Mouse (Mus musculus): ENCODE results near the gene Tmem82. TPM values are rescaled to one million over a fixed set of nuclear protein-coding genes. Genes with fewer than 3 reads are reported as not detected.
A peak's percentile ranks its signal among the peaks of the same experiment; 100 is the strongest.

Tmem82 gene
- polyA plus RNA-seq, 1 experiment from 2014 or later: 0.41 TPM

DNA sequence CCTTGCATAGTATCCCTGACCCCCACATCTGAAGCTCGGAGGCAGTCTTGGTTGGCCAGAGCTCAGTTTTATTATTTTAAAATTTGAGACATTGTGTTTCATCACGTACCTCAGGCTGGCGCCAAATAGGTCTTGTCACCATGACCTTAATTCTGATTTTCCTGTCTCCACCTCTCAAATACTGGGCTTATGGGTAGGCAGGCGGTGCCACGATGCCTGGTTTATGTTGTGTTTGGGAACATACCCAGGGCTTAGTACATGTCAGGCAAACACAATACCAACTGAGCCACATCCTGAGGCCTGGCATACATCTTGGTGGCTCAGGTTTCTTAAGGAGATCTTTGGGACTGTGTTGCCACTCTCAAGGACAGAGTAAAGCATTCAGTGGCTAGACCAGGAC, 4.1 kb upstream of the Tmem82 start:
- no peak for ATAC-seq (ENCODE audit: low FRiP score, low read depth)
- WGBS: 85% methylated on average over 5 of the region's 5 CpGs
- no peak overlapping the region for H3K27ac ChIP-seq (replicated peaks)

DNA sequence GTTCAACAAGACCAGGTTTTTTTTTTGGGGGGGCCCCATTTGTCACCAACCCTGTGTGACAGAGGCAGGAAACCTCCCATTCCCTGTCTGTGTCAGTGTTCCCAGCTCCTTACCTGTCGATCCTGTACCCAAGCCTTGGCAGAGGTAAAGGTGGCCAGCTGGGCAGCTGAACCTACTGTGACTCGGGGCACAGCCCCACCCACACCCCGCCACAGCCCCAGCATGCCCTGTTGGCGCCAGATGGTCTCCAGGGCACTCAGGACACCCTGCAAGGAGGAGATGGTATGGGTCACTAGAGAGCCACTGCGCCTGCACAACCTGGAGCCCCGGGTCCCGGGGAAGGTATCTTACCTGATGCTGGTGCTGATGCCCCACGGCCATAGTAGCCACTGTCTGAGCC, 3.7 kb upstream of the Tmem82 start:
- Histone ChIP-seq H3K27me3 (peaks cover 14% of the 10 kb centered on the region), H3K4me1 (peaks cover 15% of the 10 kb centered on the region), H3K4me3 (no peak overlapping the region), H3K27ac (replicated peaks) (no peak overlapping the region), H3K4me2 (replicated peaks) (no peak overlapping the region), H3K9ac (replicated peaks) (no peak overlapping the region), H3K9me3 (no peaks in the 10 kb centered on the region), H3K36me3 (peaks cover 14% of the 10 kb centered on the region)
- no peak for ATAC-seq (ENCODE audit: low FRiP score, low read depth)
- 83% methylated on average over 8 of the region's 8 CpGs for WGBS

More for the DNA sequence above, 4.1 kb upstream of the Tmem82 start:
- no peaks in the 10 kb centered on the region for H3K9me3 ChIP-seq
- H3K27me3 ChIP-seq: peaks cover 10% of the 10 kb centered on the region
- no peak overlapping the region for H3K4me3 ChIP-seq
- peaks cover 18% of the 10 kb centered on the region for H3K36me3 ChIP-seq
- no peak overlapping the region for H3K4me2 ChIP-seq (replicated peaks)
- peaks cover 11% of the 10 kb centered on the region for H3K4me1 ChIP-seq
- H3K9ac ChIP-seq (replicated peaks): no peak overlapping the region

- Histone ChIP-seq H3K4me2 (replicated peaks) (no peak overlapping the region), H3K4me3 (no peak overlapping the region), H3K27me3 (peaks cover 17% of the 10 kb centered on the region), H3K27ac (replicated peaks) (no peak overlapping the region), H3K9ac (replicated peaks) (no peak overlapping the region), H3K36me3 (peaks cover 10% of the 10 kb centered on the region), H3K4me1 (peaks cover 15% of the 10 kb centered on the region), H3K9me3 (no peaks in the 10 kb centered on the region)
- ATAC-seq (ENCODE audit: low FRiP score, low read depth): no peak
- WGBS: 83% methylated on average over 8 of the region's 8 CpGs
Measured at GRCm38 (mm10) chr4:141621297-141621696, 2.9 kb upstream of the Tmem82 start.

DNA sequence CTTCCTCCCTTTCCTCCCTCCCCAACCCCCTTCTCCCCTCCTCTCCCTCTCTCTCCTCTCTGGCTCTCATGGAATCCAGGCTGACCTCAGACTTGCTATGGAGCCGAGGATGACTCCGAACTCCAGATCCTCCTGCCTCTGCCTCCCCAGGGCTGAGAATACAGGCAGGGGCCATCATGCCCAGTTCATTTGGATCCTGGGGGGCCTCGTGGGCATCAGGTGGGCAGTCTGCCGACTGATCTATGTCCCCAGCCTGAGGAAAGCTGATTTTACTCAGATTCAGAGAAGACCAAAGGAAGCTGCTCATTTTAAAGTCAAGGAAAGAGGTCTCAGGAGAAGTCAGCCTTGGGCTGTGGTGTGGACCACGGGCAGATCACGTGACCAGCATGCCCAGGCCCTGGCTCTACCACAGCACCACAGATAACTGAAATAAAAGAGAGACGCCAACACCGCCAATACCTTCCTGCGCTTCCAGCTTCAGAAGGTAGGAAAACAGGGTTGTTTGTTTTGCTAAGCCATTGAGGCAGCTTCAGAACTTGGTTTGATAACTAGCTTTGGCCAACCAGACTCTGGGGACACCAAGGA, 958 bp upstream of the Tmem82 start:
- H3K9me3 ChIP-seq: no peaks in the 10 kb centered on the region
- H3K27ac ChIP-seq (replicated peaks): no peak overlapping the region
- ATAC-seq (ENCODE audit: low FRiP score, low read depth): no peak
- H3K27me3 ChIP-seq: peaks cover 24% of the 10 kb centered on the region
- 84% methylated on average over 9 of the region's 9 CpGs for WGBS
- H3K4me2 ChIP-seq (replicated peaks): no peak overlapping the region
- no peak overlapping the region for H3K4me3 ChIP-seq
- peaks cover 15% of the 10 kb centered on the region for H3K4me1 ChIP-seq
- H3K36me3 ChIP-seq: no peaks in the 10 kb centered on the region
- no peak overlapping the region for H3K9ac ChIP-seq (replicated peaks)

DNA sequence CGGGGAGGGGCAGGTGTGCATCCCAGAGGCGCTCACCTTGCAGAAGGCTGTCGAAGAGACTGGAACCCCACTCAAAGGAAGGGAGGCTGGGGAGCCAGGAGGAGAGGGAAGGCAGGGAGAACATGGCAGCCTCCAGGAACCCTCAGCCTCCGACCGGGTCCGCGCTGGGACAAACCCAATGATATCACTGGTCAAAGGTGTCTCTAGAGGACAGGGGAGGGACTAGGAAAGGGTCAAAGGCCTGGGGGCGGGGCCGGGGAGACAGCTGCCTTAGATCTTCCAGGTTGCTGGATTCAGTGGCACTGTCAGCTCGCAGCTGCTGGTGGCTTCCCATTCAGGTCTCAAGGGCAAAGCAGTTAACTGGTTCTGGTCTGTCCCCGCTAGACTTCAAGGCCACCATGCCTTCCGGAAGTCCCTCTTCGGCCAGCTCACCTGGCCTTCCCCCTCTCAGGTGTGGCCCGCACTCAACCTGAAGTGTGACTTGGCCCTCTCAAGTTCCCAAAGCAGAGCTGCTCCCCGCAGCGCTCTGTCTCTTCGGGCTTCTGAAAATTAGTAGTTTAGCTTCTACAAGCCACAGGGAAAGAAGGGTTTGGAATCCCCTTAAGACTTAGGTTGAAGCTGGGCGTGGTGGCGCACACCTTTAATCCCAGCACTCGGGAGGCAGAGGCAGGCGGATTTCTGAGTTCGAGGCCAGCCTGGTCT, 419 bp downstream of the Tmem82 start:
- Histone ChIP-seq H3K4me3 (peak overlapping the region; percentile 17; the same call in 1 of the 2 replicates), H3K27ac (replicated peaks) (no peak overlapping the region), H3K4me1 (peaks cover 15% of the 10 kb centered on the region), H3K27me3 (peaks cover 24% of the 10 kb centered on the region), H3K4me2 (replicated peaks) (peak overlapping the region; percentile 44), H3K9ac (replicated peaks) (0 out of 2 replicates have a peak overlapping the region, but pooled peaks have one; percentile 24), H3K36me3 (no peaks in the 10 kb centered on the region), H3K9me3 (no peaks in the 10 kb centered on the region)
- no peak for ATAC-seq (ENCODE audit: low FRiP score, low read depth)
- WGBS: 12% methylated on average over 22 of the region's 22 CpGs

GRCm38 (mm10) chr4:141617299-141617698, 1.1 kb downstream of the Tmem82 start:
- H3K4me1 ChIP-seq: peaks cover 15% of the 10 kb centered on the region
- H3K9ac ChIP-seq (replicated peaks): 0 out of 2 replicates have a peak overlapping the region, but pooled peaks have one; percentile 24
- 3% methylated on average over 20 of the region's 20 CpGs for WGBS
- H3K9me3 ChIP-seq: no peaks in the 10 kb centered on the region
- peak overlapping the region; percentile 44 for H3K4me2 ChIP-seq (replicated peaks)
- peaks cover 24% of the 10 kb centered on the region for H3K27me3 ChIP-seq
- ATAC-seq (ENCODE audit: low FRiP score, low read depth): peak; percentile 51; the same call in 1 of the 2 replicates
- H3K36me3 ChIP-seq: no peaks in the 10 kb centered on the region
- no peak overlapping the region for H3K27ac ChIP-seq (replicated peaks)
- peak overlapping the region; percentile 17; the same call in 1 of the 2 replicates for H3K4me3 ChIP-seq

DNA sequence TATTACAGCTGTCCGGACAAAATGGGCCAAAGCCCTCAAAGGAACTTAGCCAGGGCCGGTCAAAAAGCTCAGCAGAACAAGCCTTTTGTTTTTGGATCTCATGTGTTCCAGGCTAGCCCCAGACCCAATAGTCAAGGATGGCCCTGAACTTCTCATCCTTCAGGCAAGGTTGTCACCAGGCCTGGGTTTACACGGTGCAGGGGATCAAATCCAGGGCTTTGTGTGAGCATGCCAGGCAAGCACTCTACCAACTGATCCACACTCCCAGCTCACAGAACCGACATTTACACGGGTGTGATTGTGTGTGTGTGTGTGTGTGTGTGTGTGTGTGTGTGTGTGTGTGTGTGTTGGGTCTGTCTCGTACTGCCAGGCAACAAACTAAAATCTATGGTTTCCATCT, 1.6 kb downstream of the Tmem82 start:
- Histone ChIP-seq H3K9me3 (no peaks in the 10 kb centered on the region), H3K27ac (replicated peaks) (no peak overlapping the region), H3K4me3 (no peak overlapping the region), H3K4me2 (replicated peaks) (no peak overlapping the region), H3K9ac (replicated peaks) (no peak overlapping the region), H3K4me1 (peaks cover 15% of the 10 kb centered on the region), H3K36me3 (no peaks in the 10 kb centered on the region), H3K27me3 (peaks cover 24% of the 10 kb centered on the region)
- no peak for ATAC-seq (ENCODE audit: low FRiP score, low read depth)
- WGBS: 78% methylated on average over 6 of the region's 6 CpGs

GRCm38 (mm10) chr4:141614946-141615345, 3.5 kb downstream of the Tmem82 start:
- no peaks in the 10 kb centered on the region for H3K9me3 ChIP-seq
- H3K4me3 ChIP-seq: no peak overlapping the region
- ATAC-seq (ENCODE audit: low FRiP score, low read depth): no peak
- H3K9ac ChIP-seq (replicated peaks): no peak overlapping the region
- H3K4me2 ChIP-seq (replicated peaks): no peak overlapping the region
- H3K4me1 ChIP-seq: peaks cover 15% of the 10 kb centered on the region
- 91% methylated on average over 14 of the region's 14 CpGs for WGBS
- no peak overlapping the region for H3K27ac ChIP-seq (replicated peaks)
- peaks cover 24% of the 10 kb centered on the region for H3K27me3 ChIP-seq
- H3K36me3 ChIP-seq: no peaks in the 10 kb centered on the region

GRCm38 (mm10) chr4:141609538-141609937, 8.9 kb downstream of the Tmem82 start:
- H3K4me2 ChIP-seq (replicated peaks): no peak overlapping the region
- no peak for ATAC-seq (ENCODE audit: low FRiP score, low read depth)
- no peak overlapping the region for H3K4me3 ChIP-seq
- H3K27ac ChIP-seq (replicated peaks): no peak overlapping the region
- no peaks in the 10 kb centered on the region for H3K4me1 ChIP-seq
- H3K36me3 ChIP-seq: no peaks in the 10 kb centered on the region
- no peak overlapping the region for H3K9ac ChIP-seq (replicated peaks)
- H3K27me3 ChIP-seq: no peaks in the 10 kb centered on the region
- H3K9me3 ChIP-seq: no peaks in the 10 kb centered on the region
- 87% methylated on average over 6 of the region's 6 CpGs for WGBS

- ATAC-seq (ENCODE audit: low FRiP score, low read depth): no peak
- Histone ChIP-seq H3K4me2 (replicated peaks) (no peak within 1 kb of the TSS), H3K4me3 (no peak within 1 kb of the TSS), H3K9me3 (no peaks in the 10 kb centered on the region), H3K9ac (replicated peaks) (no peak within 1 kb of the TSS), H3K36me3 (no peaks in the 10 kb centered on the region), H3K4me1 (no peaks in the 10 kb centered on the region), H3K27me3 (peaks cover 8% of the 10 kb centered on the region), H3K27ac (replicated peaks) (no peak within 1 kb of the TSS)
- WGBS: 84% methylated on average over 11 of the region's 11 CpGs
Measured at GRCm38 (mm10) chr4:141605861-141606260, 12.6 kb downstream of the Tmem82 start, which contains the start of gene Fblim1. Fblim1 (minus strand) TSS chr4:141606096.

DNA sequence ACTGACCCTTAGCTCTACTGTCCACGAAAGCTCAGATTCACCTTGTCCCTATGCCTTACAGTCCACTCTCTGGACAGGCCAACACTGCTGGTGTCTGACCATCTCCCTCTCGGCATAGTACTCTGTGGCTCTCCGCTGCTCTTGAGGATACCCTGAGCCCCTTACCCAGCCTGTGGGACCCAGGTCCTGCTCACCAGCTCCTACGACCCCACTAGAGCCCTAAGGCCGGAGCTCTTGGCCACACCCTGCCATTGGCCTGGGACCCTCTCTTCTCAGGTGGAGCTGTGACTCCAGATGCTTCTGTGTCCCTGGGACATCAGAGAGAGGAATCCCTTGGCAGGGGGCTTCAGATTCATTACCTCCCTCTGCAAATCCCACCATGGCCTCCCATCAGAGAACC, 13.0 kb downstream of the Tmem82 start:
- no peak for ATAC-seq (ENCODE audit: low FRiP score, low read depth)
- WGBS: 93% methylated on average over 5 of the region's 5 CpGs
- no peak overlapping the region for H3K9ac ChIP-seq (replicated peaks)

GRCm38 (mm10) chr4:141604493-141604892, 13.9 kb downstream of the Tmem82 start:
- 69% methylated on average over 8 of the region's 8 CpGs for WGBS
- no peak overlapping the region for H3K9ac ChIP-seq (replicated peaks)
- H3K36me3 ChIP-seq: no peaks in the 10 kb centered on the region
- no peak overlapping the region for H3K27ac ChIP-seq (replicated peaks)
- H3K4me2 ChIP-seq (replicated peaks): no peak overlapping the region
- H3K4me1 ChIP-seq: peaks cover 10% of the 10 kb centered on the region
- peaks cover 22% of the 10 kb centered on the region for H3K27me3 ChIP-seq
- H3K4me3 ChIP-seq: no peak overlapping the region
- no peak for ATAC-seq (ENCODE audit: low FRiP score, low read depth)
- no peaks in the 10 kb centered on the region for H3K9me3 ChIP-seq

More for the DNA sequence above, 13.0 kb downstream of the Tmem82 start:
- peaks cover under 1% of the 10 kb centered on the region; the same call in 1 of the 2 replicates for H3K4me1 ChIP-seq
- no peaks in the 10 kb centered on the region for H3K9me3 ChIP-seq
- no peak overlapping the region for H3K27ac ChIP-seq (replicated peaks)
- no peak overlapping the region for H3K4me2 ChIP-seq (replicated peaks)
- H3K27me3 ChIP-seq: peaks cover 13% of the 10 kb centered on the region
- no peaks in the 10 kb centered on the region for H3K36me3 ChIP-seq
- H3K4me3 ChIP-seq: no peak overlapping the region
